Mouse (Mus musculus): ENCODE measurements at regions not wholly inside any gene's neighbourhood (a gene's known extent, or its start where the extent isn't known, plus 50 kb on each side); places are given as distances from the start of the nearest gene placed in this dataset.
"Not testable (repeated sequence)": the region's sequence is repeated elsewhere in the genome, so short reads cannot be mapped to it uniquely, and the experiment has no call there.

DNA sequence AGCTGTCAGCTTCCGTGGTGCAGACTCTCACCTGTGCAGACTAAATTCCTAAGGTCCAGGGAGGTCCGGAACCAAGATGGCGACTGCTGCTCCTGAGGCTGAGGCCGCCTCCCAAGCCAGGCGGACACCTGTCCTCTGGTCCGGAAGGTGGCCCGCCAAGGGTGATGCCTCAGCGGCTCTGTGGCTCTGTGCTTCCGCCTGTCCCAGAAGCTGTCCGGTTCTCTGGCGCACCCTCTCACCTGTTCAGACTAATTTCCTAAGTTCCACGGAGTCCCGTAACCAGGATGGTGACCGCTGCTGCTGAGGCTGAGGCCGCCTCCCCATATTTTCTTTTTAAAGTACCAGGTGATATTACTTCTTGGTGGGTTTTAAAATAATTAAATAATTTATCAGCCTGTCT lies 65.4 kb upstream of the B3galnt2 start:
- DNase-seq (ENCODE audit: low spot score), result not testable (repeated sequence)

DNA sequence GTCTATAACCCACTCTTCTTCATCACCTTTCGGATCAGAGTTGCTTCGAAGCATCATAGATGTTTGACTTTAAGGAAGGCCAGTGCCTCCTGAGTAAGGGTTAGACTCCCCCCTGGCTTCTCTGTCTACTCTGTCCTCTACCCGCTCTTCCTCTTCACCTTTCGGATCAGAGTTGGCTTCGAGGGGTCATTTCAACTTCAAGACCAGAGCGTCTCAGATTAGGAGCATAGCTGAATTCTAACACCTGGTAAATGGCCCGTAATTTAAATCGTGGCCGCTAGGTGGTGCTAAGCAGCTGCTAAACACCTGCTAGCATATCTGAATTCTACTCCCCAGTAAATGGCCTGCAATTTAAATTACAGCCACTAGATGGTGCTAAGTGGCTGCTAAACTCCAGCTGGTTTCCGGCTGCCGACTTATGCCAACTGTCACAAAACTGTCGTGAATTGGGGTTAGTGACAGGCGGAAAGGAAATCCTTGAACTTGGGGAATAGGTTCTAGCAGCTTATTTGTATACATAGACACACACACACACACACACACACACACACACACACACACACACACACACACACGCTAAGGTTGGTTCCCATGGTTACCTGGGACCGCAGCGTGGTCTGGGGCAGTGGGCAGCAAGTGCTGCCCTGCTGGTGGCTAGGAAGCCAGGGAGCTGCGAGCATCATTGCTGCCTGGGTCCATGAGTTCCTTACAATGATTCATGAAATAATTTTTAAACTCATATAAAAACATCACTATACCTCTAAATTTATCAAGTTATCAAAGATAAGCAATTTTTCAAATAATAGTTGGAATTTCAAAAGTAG lies 64.8 kb upstream of the B3galnt2 start:
- DNase-seq (ENCODE audit: low spot score), result peak; percentile 98

DNA sequence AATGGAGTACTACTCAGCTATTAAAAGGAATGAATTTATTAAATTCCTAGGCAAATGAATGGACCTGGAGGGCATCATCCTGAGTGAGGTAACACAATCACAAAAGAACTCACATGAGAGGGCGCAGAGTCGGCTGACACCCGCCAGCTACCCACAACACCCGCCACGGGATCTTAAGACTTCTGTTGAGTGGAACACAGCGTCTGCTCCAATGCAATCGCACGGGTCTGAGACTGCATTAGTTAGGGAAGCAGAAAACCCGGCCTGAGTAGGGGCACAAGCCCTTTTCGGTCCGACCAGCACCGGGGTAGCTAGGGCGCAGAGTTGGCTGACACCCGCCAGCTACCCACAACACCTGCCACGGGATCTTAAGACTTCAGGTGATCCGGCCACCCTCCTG lies 52.1 kb upstream of the B3galnt2 start:
- DNase-seq (ENCODE audit: low spot score), result not testable (repeated sequence)

Measured in ovary, postnatal 14 days (tissue).